Mouse (Mus musculus) thymus, postnatal 14 days (tissue): ENCODE data around the gene Dnm3.

Experiments used
- DNase-seq: peaks from one replicate; pipeline ENCODE4 v3.0.0; 2021

Gene Dnm3

GRCm38 (mm10) chr1:161979536-161979935, 498.3 kb downstream of the Dnm3 start, which contains the start of gene 4930558K02Rik:
Gene 4930558K02Rik, minus strand, starts transcription at chr1:161979636.
- no peak for DNase-seq

DNA sequence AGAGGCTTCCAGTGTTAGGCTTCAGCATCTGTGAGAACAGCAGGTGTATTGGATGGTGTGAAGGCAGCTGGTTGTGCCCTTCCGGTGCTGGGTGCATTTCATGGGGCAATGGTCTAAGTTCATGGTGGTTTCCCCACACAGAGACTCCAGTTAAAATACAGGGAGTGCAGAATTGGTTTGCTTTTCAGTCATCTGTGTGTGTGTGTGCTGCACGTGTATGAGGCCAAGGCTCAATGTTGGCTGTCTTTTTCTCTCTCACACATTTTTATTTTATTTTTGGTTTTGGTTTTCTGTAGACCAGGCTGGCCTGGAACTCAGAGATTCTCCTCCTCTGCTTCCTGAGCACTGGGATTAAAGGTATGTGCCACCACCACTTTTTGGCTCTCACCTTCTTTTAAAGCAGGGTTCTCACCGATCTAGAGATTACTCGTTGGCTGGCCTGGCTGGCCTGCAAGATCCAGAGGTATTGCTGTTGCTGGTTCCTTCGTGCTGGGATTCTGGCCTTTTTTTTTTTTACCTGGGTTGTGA, 499.6 kb downstream of the Dnm3 start:
- no peak for DNase-seq

DNA sequence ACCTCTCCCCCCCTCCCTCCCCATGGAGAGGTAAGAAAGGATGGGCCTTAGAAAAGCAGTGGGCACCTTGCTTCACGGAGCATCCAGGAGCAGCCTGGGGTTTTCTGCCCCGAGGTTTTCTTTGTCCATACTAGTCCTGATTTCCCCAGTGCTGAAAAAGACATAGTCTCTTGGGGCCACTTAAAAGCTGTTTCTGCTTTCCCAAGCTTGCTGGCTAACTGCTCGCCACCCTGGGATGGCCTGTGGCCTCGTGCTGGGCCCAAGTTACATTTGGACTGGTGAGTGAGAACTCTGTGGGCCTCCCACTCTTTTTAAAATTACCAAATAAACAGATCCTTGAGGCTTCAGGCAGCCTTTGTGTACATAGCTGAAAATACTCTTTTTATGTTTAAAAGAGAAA, 500.5 kb downstream of the Dnm3 start:
- no peak for DNase-seq

DNA sequence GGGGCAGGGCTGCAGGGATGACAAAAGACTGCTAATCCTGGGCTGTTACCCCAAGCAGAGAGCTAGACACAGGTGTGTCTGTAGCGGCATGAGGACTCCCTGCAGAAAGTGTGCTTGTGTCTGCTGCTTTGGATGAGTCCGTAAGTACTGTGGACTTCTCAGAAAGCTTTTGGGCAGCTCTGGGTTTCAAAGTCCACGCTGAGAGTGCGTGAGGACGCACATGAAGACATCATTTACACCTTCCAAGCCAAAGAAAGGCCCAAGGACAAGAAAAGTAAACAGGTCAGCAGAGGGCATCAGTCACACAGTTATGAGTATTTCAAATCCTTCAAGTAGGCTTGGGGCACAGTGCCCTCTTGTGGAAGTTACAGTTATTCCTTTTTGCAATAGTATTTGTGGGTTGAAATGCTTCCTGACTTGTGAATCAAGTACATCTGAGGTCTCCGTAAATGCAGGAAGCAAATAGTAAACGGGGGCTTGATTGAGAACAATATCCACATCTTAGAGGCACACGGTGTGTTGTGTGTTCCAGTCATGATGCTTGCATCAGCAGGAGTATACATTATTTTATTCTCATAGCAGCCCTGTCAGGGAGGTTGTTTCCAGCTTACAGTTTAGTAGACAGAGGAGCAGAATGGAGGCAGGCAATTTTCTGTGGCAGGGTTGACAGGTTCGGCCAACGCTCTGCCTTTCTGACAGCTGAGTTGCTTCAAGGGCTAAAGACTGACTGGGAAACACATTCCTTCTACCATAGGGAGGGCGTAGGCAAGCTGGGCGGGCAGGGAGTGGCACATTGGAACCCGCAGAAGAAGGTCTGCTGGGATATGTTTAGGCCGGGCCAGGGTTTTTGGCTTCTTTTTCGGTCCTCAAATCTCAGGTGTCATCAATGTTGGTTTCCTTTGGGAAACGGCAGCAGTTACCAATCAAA, 501.3 kb downstream of the Dnm3 start:
- DNase-seq: peak; percentile 87

- DNase-seq: no peak
These were observed 505.6 kb downstream of the Dnm3 start for GRCm38 (mm10) chr1:161972233-161972632.

- no peak for DNase-seq
These were observed 507.0 kb downstream of the Dnm3 start for GRCm38 (mm10) chr1:161970874-161971273.

DNA sequence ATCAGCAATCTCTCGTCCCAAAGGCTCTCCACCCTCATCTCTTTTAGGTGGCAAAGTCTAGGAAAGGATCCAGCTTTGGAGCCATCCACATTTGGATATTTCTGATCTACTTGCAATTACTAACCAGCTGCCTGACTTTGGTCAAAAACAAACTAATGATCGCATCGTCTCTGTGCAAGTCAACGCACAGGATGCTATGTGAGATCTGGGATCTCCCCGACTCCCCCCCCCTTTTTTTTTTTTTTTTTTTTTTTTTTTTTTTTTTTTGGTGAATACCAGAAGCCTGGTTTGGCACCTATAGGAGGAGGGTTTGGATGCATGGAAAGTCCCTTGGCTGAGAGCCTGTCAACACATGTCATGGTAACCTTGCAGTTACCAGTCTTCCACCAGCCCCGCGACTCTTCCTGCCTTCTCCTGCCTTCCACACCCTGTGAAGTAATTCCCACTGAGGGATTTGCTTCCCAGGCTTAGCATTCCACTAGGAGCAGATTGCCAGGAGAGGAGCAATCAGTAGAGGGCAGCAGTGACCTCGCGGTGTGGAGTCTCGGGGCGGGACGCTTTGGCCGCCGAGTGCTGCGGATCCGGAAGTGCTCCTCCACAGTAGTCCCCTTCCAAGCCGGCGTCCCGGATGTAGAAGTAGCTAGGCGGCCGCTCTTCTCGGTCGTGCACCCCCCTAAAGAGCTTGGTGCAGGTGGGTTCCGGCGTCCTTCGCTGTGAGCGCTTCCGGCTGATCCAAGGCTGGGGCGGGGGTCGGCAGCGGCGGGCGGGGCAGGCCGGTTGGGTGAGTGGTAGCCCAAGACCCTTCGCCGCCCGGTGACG, 509.0 kb downstream of the Dnm3 start, which contains the start of gene Pigc:
TSS of gene Pigc (plus strand) at position 598 of the 819 bp plus-strand sequence.
- DNase-seq: peak; percentile 92

- no peak for DNase-seq
These were observed 509.9 kb downstream of the Dnm3 start for GRCm38 (mm10) chr1:161967936-161968335.

GRCm38 (mm10) chr1:161962465-161963377, 515.1 kb downstream of the Dnm3 start:
- no peak for DNase-seq

DNA sequence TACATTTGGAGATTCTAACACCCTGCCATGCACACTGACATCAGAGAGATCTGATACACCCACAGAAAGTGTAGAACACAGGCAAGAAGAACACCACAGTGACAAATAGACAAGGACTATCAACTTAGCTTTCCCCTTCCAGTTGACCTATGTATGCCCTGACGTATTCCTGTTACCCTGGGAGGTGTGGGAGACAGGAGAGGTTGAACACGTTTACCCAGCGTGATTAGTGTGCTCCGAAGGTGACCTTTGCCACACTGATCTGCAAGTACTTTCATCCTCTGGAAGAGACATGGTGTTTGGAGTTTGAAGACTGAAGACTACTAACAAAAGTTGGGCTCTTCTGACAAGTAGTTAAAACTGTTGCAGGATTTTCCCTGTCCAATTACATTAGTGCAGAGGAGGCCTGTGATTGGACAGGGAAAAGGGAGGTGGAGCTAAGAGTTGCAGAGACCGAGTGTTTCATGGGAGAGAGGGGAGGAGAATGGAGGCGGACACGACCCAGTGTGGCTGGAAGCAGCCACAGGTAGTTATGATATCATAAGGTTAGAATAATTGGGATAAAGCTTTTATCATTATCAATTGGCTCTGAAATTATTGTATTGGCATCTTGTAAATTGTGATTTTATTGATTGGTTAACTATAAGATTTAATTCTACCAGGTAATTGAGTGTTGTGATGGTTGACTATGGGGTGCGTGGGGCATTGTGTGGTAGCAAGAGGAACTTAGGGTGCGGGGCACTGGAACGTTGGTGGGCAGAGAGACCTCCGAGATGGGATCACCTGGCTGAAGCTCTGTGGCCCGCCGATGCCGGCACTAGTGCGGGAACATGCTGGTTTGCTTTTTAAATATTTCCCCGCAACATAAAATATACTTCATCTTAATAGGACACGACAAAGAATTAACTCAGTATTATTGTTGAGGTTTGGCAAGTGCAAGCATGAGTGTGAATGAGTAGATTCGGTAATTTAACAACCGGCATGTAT, 519.6 kb downstream of the Dnm3 start:
- no peak for DNase-seq

DNA sequence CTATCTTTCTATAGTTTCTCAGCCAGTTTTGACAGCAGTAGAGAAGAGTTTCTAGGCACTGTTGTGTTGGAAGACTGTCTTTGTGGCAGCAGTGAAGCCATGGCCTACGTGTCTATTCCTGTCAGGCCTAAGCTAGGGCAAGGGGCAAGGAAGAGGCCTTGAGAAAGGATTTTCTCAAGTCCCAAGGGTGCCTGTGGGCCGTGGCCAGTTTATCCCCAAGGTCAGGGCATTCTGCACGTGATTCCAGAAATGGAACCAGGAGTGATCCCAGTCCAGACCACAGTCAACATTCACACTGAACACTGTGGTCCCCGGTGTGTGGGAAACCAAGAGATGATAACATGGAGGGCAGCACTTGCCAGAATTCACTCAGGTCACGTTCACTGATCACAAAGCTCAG, 522.0 kb downstream of the Dnm3 start:
- no peak for DNase-seq

- DNase-seq: no peak
These were observed 525.2 kb downstream of the Dnm3 start for GRCm38 (mm10) chr1:161952599-161952998.

- DNase-seq: no peak
These were observed 526.6 kb downstream of the Dnm3 start for GRCm38 (mm10) chr1:161951009-161951779.

DNA sequence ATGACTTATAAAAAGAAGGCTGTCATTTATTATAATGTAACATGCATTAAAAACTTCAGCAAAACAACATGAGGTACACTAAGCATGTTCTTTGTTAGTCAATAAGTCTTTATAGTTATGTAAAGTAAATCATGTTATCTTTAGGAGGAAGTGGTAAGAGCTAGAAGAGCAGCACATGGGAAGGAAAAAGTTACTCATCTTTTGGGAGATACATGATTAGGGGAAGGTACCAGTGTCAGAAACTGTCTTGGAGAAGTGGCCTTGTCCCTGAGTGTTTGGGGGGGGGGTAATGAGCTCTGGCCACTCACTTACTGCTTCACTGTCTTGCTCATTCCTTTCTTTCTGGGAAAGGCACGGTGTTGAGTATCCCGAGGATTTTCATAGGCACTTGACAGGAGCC, 535.8 kb downstream of the Dnm3 start:
- no peak for DNase-seq
